Mouse (Mus musculus) embryonic stem cell, embryonic (primary cell): ENCODE measurements around the gene Ccdc163.

Experiments used
- CTCF ChIA-PET, 4 experiments: fragments of 300-600 bp in 2 of 4; fragments of 350-600 bp in 2 of 4; sonication (Branson Sonifier 250); formaldehyde crosslinking; loops; one replicate each; lab custom pipeline; 2022; ENCODE audit warnings: inconsistent platforms in 2 of 4; lab: Charles Lee
- POLR2A ChIA-PET, 4 experiments: fragments of 300-600 bp in 2 of 4; fragments of 350-600 bp in 2 of 4; sonication (Branson Sonifier 250); formaldehyde crosslinking; loops; one replicate each; lab custom pipeline; 2022; ENCODE audit warnings: antibody characterized with exemption in 4 of 4, inconsistent platforms in 1 of 4; lab: Charles Lee

Gene Ccdc163

GRCm38 (mm10) chr4:116777079-116777478, 68.8 kb downstream of the Ccdc163 start:
- CTCF ChIA-PET: interaction anchor here in 3 of 4 experiments (0.6 to 2.0 kb wide), 9 partner anchors 9 to 58 kb away, joined by 3 to 8 read pairs (median 4); partner anchors contain the start of genes Mutyh (in 1 of the 3) and Toe1 (in 1 of the 3)
- POLR2A ChIA-PET: interaction anchor here in 3 of 4 experiments (0.6 to 4.9 kb wide), 19 partner anchors 9 to 359 kb away, joined by 3 to 19 read pairs (median 4); partner anchors contain the start of genes Ccdc163 (in 2 of the 3), Mmachc (in 2 of the 3), Tesk2 (in 2 of the 3) and Prdx1 (in 1 of the 3)

- ChIA-PET CTCF (no interaction called here), POLR2A (interaction anchor here in 2 of 4 experiments (0.7 to 4.7 kb wide), 9 partner anchors 14 to 95 kb away, joined by 3 to 42 read pairs (median 7); partner anchors contain the start of genes Tesk2 (in 2 of the 2) and Prdx1 (in 1 of the 2))
Observed at GRCm38 (mm10) chr4:116780541-116780940, 72.2 kb downstream of the Ccdc163 start.

GRCm38 (mm10) chr4:116781366-116781765, 73.1 kb downstream of the Ccdc163 start:
- POLR2A ChIA-PET: interaction anchor here (0.6 to 4.7 kb wide), 33 partner anchors 11 to 224 kb away, joined by 3 to 42 read pairs (median 4); partner anchors contain the start of genes Prdx1 (in 4 of the 4), Tesk2 (in 3 of the 4), Akr1a1 (in 1 of the 4) and Gpbp1l1 (in 1 of the 4)
- CTCF ChIA-PET: interaction anchor here in 1 of 4 experiments (1.6 kb wide), 1 partner anchor 62 kb away, joined by 7 read pairs; no protein-coding TSS in a partner anchor

GRCm38 (mm10) chr4:116782171-116782570, 73.9 kb downstream of the Ccdc163 start:
- ChIA-PET POLR2A (interaction anchor here (0.6 to 4.7 kb wide), 49 partner anchors 8 to 371 kb away, joined by 3 to 42 read pairs (median 4); partner anchors contain the start of genes Prdx1 (in 4 of the 4), Tesk2 (in 3 of the 4), Ccdc163 (in 2 of the 4) and Mmachc (in 2 of the 4)), CTCF (interaction anchor here in 3 of 4 experiments (0.5 to 1.6 kb wide), 5 partner anchors 9 to 73 kb away, joined by 3 to 12 read pairs (median 4); no protein-coding TSS in a partner anchor)

- POLR2A ChIA-PET: interaction anchor here in 3 of 4 experiments (0.5 to 4.3 kb wide), 27 partner anchors 9 to 403 kb away, joined by 3 to 60 read pairs (median 3); partner anchors contain the start of genes Prdx1 (in 3 of the 3), Tesk2 (in 3 of the 3), Ccdc163 (in 1 of the 3) and Mmachc (in 1 of the 3)
- CTCF ChIA-PET: interaction anchor here (0.6 to 4.3 kb wide), 30 partner anchors 9 to 310 kb away, joined by 3 to 93 read pairs (median 4); partner anchors contain the start of genes Tesk2 (in 3 of the 4), Ccdc163 (in 2 of the 4), Mmachc (in 2 of the 4) and Ptch2 (in 1 of the 4)
Observed at GRCm38 (mm10) chr4:116786587-116786986, 78.3 kb downstream of the Ccdc163 start.

DNA sequence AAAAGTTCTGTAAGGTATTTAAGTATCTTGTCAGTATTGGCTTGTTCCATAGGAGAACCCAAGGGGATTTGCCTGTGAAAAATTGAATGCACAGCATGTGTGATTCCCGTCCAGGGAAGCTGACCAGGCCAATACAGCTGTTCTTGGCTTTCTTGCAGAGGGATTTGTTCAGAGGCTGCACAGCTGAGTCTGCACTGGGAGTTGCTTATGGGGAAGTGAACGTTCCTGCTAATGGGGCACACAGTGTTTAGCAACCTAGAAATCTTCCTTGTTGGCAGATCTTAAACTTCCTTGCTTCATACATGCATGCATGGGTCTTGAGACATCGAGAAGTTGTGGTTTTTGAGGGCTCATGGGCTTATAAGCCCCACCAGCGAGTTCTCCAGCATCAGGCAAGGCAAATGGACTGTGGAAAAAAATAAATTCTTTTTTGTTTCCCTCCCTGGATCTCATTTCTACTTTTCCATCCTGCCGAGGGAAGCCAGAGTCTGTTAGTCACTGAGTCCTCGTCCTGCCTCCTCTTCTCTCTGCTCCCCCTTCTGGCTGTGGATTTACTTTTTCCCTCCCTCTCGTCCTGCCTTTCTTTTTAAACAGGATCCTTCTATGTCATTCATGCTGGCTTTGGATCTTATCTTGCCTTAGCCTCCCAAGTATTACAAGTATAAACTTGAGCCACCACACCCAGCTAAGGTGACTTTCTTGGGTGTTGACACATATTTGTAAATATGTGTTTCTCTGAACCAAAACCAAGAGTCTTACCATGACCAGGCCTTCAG, 79.9 kb downstream of the Ccdc163 start:
- ChIA-PET POLR2A (interaction anchor here (0.5 to 4.3 kb wide), 34 partner anchors 11 to 883 kb away, joined by 3 to 60 read pairs (median 4); partner anchors contain the start of genes Tesk2 (in 4 of the 4), Ccdc163 (in 3 of the 4), Mmachc (in 3 of the 4) and Prdx1 (in 2 of the 4)), CTCF (interaction anchor here (0.5 to 4.3 kb wide), 49 partner anchors 11 to 1140 kb away, joined by 3 to 93 read pairs (median 4); partner anchors contain the start of genes Tesk2 (in 4 of the 4), Ccdc163 (in 3 of the 4), Mmachc (in 3 of the 4) and Mutyh (in 1 of the 4))

GRCm38 (mm10) chr4:116788956-116789355, 80.6 kb downstream of the Ccdc163 start:
- CTCF ChIA-PET: interaction anchor here (0.6 to 4.3 kb wide), 38 partner anchors 13 to 350 kb away, joined by 3 to 93 read pairs (median 4); partner anchors contain the start of genes Tesk2 (in 4 of the 4), Ccdc163 (in 3 of the 4), Mmachc (in 2 of the 4) and Mutyh (in 1 of the 4)
- POLR2A ChIA-PET: interaction anchor here (0.5 to 4.3 kb wide), 21 partner anchors 14 to 413 kb away, joined by 3 to 60 read pairs (median 3); partner anchors contain the start of genes Tesk2 (in 4 of the 4), Ccdc163 (in 3 of the 4), Mmachc (in 3 of the 4) and Prdx1 (in 2 of the 4)

GRCm38 (mm10) chr4:116792453-116792852, 84.1 kb downstream of the Ccdc163 start:
- CTCF ChIA-PET: interaction anchor here in 2 of 4 experiments (0.6 to 1.7 kb wide), 5 partner anchors 10 to 293 kb away, joined by 3 to 5 read pairs (median 3); partner anchors contain the start of genes Mutyh (in 1 of the 2), Tesk2 (in 1 of the 2) and Toe1 (in 1 of the 2)
- POLR2A ChIA-PET: interaction anchor here in 3 of 4 experiments (0.7 to 4.5 kb wide), 19 partner anchors 10 to 498 kb away, joined by 3 to 29 read pairs (median 3); partner anchors contain the start of genes Prdx1 (in 3 of the 3), Ccdc163 (in 1 of the 3), Mmachc (in 1 of the 3) and Mutyh (in 1 of the 3)

DNA sequence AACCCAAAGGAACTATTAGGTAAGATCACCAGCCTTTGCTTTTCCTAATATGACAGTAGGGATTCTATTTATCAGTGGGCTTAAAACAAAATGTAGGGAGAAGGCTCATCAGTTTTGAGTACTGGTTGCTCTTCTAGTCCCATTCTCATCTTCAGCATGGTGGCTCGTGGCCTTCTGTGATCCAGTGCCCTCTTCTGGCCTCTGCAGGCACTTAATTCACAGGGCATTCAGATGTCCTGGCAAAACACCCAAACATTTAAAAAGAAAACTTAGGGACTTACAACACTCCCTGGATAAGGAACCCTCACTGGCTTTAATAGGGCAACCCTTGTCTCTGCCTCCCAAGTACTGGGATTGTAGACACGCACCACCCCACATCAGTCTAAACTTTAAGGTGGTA, 86.0 kb downstream of the Ccdc163 start:
- CTCF ChIA-PET: no interaction called here
- POLR2A ChIA-PET: no interaction called here

GRCm38 (mm10) chr4:116796442-116797110, 88.3 kb downstream of the Ccdc163 start:
- CTCF ChIA-PET: interaction anchor here in 2 of 4 experiments (0.7 to 0.9 kb wide), 2 partner anchors 10 to 216 kb away, joined by 3 read pairs; no protein-coding TSS in a partner anchor
- POLR2A ChIA-PET: interaction anchor here in 2 of 4 experiments (0.7 to 1.4 kb wide), 4 partner anchors 11 to 245 kb away, joined by 3 to 6 read pairs (median 4); partner anchors contain the start of genes Mutyh (in 2 of the 2) and Toe1 (in 2 of the 2)

GRCm38 (mm10) chr4:116799901-116800300, 91.6 kb downstream of the Ccdc163 start:
- ChIA-PET POLR2A (interaction anchor here (0.7 to 7.1 kb wide), 10 partner anchors 10 to 114 kb away, joined by 3 to 26 read pairs (median 4); partner anchors contain the start of genes Tesk2 (in 2 of the 4) and Prdx1 (in 1 of the 4)), CTCF (interaction anchor here in 3 of 4 experiments (0.7 to 2.0 kb wide), 11 partner anchors 13 to 808 kb away, joined by 3 to 8 read pairs (median 4); no protein-coding TSS in a partner anchor)
